Mouse (Mus musculus) brown adipose tissue, adult 24 weeks (tissue): ENCODE measurements around the gene Tesk2. TPM values are rescaled to one million over a fixed set of nuclear protein-coding genes. Genes with fewer than 3 reads are reported as not detected.

ENCODE experiments used
- H3K27ac ChIP-seq: fragments of 200-500 bp; replicated peaks from 2 replicates; pipeline ENCODE4 v1.5.1; 2012; ENCODE audit warnings: low read depth, mild to moderate bottlenecking, low read length
- H3K4me1 ChIP-seq: fragments of 200-500 bp; 2 replicates; pipeline ENCODE4 v1.6.1; 2012; ENCODE audit warnings: low read length, mixed read lengths; ENCODE audit not compliant: control insufficient read depth, insufficient read depth, insufficient read length
- H3K4me3 ChIP-seq: fragments of 200-500 bp; 2 replicates; pipeline ENCODE4 v1.5.1; 2012; ENCODE audit warnings: low read depth, mild to moderate bottlenecking, low read length, moderate library complexity; ENCODE audit not compliant: insufficient read depth
- polyA plus RNA-seq: library from polyadenylated mRNA; stranded (reverse); fragments of >200 nt; gene quantifications from 2 replicates; pipeline ENCODE4 v1.2.4, GENCODE M21; 2012; ENCODE audit not compliant: missing spikeins, insufficient read depth, insufficient read length

The Tesk2 gene
- polyA plus RNA-seq, 1 experiment: 6.7 TPM

GRCm38 (mm10) chr4:116738972-116739751, 18.4 kb downstream of the Tesk2 start:
- Histone ChIP-seq H3K4me3 (no peak overlapping the region), H3K4me1 (no peaks in the 10 kb centered on the region), H3K27ac (no peak overlapping the region)

GRCm38 (mm10) chr4:116749750-116750149, 29.0 kb downstream of the Tesk2 start:
- no peaks in the 10 kb centered on the region for H3K4me1 ChIP-seq
- H3K27ac ChIP-seq: no peak overlapping the region

GRCm38 (mm10) chr4:116761914-116762313, 41.2 kb downstream of the Tesk2 start:
- Histone ChIP-seq H3K27ac (no peak overlapping the region), H3K4me1 (no peaks in the 10 kb centered on the region), H3K4me3 (no peak overlapping the region)

More at GRCm38 (mm10) chr4:116749750-116750149, 29.0 kb downstream of the Tesk2 start:
- H3K4me3 ChIP-seq: no peak overlapping the region

- H3K4me3 ChIP-seq: no peak overlapping the region
- H3K27ac ChIP-seq: no peak overlapping the region
- no peaks in the 10 kb centered on the region for H3K4me1 ChIP-seq
Observed at GRCm38 (mm10) chr4:116764001-116764400, 43.3 kb downstream of the Tesk2 start.

- no peak overlapping the region for H3K27ac ChIP-seq
- no peaks in the 10 kb centered on the region for H3K4me1 ChIP-seq
- no peak overlapping the region for H3K4me3 ChIP-seq
Observed at GRCm38 (mm10) chr4:116768510-116768909, 47.8 kb downstream of the Tesk2 start.

- H3K4me3 ChIP-seq: no peak overlapping the region
- H3K4me1 ChIP-seq: no peaks in the 10 kb centered on the region
- no peak overlapping the region for H3K27ac ChIP-seq
Observed at GRCm38 (mm10) chr4:116769060-116769459, 48.3 kb downstream of the Tesk2 start.

GRCm38 (mm10) chr4:116776391-116776790, 55.6 kb downstream of the Tesk2 start:
- H3K27ac ChIP-seq: no peak overlapping the region
- no peaks in the 10 kb centered on the region for H3K4me1 ChIP-seq
- no peak overlapping the region for H3K4me3 ChIP-seq

- Histone ChIP-seq H3K4me3 (no peak overlapping the region), H3K27ac (no peak overlapping the region), H3K4me1 (no peaks in the 10 kb centered on the region)
Observed at GRCm38 (mm10) chr4:116777079-116777478, 56.3 kb downstream of the Tesk2 start.

GRCm38 (mm10) chr4:116780541-116780940, 59.8 kb downstream of the Tesk2 start:
- Histone ChIP-seq H3K27ac (no peak overlapping the region), H3K4me3 (no peak overlapping the region), H3K4me1 (no peaks in the 10 kb centered on the region)

- no peaks in the 10 kb centered on the region for H3K4me1 ChIP-seq
- no peak overlapping the region for H3K4me3 ChIP-seq
- no peak overlapping the region for H3K27ac ChIP-seq
Observed at GRCm38 (mm10) chr4:116781366-116781765, 60.6 kb downstream of the Tesk2 start.

GRCm38 (mm10) chr4:116782171-116782570, 61.4 kb downstream of the Tesk2 start:
- no peak overlapping the region for H3K27ac ChIP-seq
- no peaks in the 10 kb centered on the region for H3K4me1 ChIP-seq
- no peak overlapping the region for H3K4me3 ChIP-seq

GRCm38 (mm10) chr4:116786587-116786986, 65.8 kb downstream of the Tesk2 start:
- no peaks in the 10 kb centered on the region for H3K4me1 ChIP-seq
- H3K4me3 ChIP-seq: no peak overlapping the region
- no peak overlapping the region for H3K27ac ChIP-seq

GRCm38 (mm10) chr4:116787985-116788760, 67.4 kb downstream of the Tesk2 start:
- Histone ChIP-seq H3K4me1 (no peaks in the 10 kb centered on the region), H3K4me3 (no peak overlapping the region), H3K27ac (no peak overlapping the region)

GRCm38 (mm10) chr4:116788956-116789355, 68.2 kb downstream of the Tesk2 start:
- Histone ChIP-seq H3K27ac (no peak overlapping the region), H3K4me3 (no peak overlapping the region), H3K4me1 (no peaks in the 10 kb centered on the region)

- Histone ChIP-seq H3K4me1 (no peaks in the 10 kb centered on the region), H3K27ac (no peak overlapping the region), H3K4me3 (no peak overlapping the region)
Observed at GRCm38 (mm10) chr4:116792453-116792852, 71.7 kb downstream of the Tesk2 start.

GRCm38 (mm10) chr4:116794273-116794672, 73.5 kb downstream of the Tesk2 start:
- no peak overlapping the region for H3K27ac ChIP-seq
- H3K4me1 ChIP-seq: no peaks in the 10 kb centered on the region
- no peak overlapping the region for H3K4me3 ChIP-seq
